Mouse (Mus musculus) liver, embryonic 11.5 days (tissue): ENCODE measurements around the gene Cdh4. TPM values are rescaled to one million over a fixed set of nuclear protein-coding genes. Genes with fewer than 3 reads are reported as not detected.

Source experiments
- ATAC-seq: fragments of 200-750 bp; cut with Nextera tagmentation; replicated peaks from 2 replicates; pipeline ENCODE4 v1.8.0; 2017; ENCODE audit warnings: moderate number of reproducible peaks, mild to moderate bottlenecking, moderate TSS enrichment, moderate library complexity; ENCODE audit not compliant: low FRiP score
- DNase-seq: peaks from one replicate; pipeline ENCODE4 v3.0.0-alpha.2; 2017; ENCODE audit warnings: low spot score
- H3K27ac ChIP-seq: fragments of 300-500 bp; sonication (generic); 2 replicates; pipeline ENCODE4 v1.5.1; 2014; ENCODE audit warnings: mild to moderate bottlenecking, low read depth, low read length, control low read depth
- H3K27me3 ChIP-seq: fragments of 300-500 bp; sonication (generic); replicated peaks from 2 replicates; pipeline ENCODE4 v1.6.1; 2014; ENCODE audit warnings: low read length, mixed read lengths; ENCODE audit not compliant: control insufficient read depth, insufficient read depth
- H3K36me3 ChIP-seq: fragments of 300-500 bp; sonication (generic); 2 replicates; pipeline ENCODE4 v1.6.1; 2014; ENCODE audit warnings: mild to moderate bottlenecking, low read length, moderate library complexity, mixed read lengths; ENCODE audit not compliant: control insufficient read depth, insufficient read depth
- H3K4me1 ChIP-seq: fragments of 300-500 bp; sonication (generic); replicated peaks from 2 replicates; pipeline ENCODE4 v1.6.1; 2014; ENCODE audit warnings: low read length, mixed read lengths; ENCODE audit not compliant: control insufficient read depth, insufficient read depth
- H3K4me2 ChIP-seq: fragments of 300-500 bp; sonication (generic); 2 replicates; pipeline ENCODE4 v1.6.1; 2014; ENCODE audit warnings: mild to moderate bottlenecking, control low read depth, moderate library complexity
- H3K4me3 ChIP-seq: fragments of 300-500 bp; sonication (generic); 2 replicates; pipeline ENCODE4 v1.5.1; 2014; ENCODE audit warnings: low read depth, low read length, control low read depth
- H3K9ac ChIP-seq: fragments of 300-500 bp; sonication (generic); 2 replicates; pipeline ENCODE4 v1.6.1; 2014; ENCODE audit warnings: low read depth, low read length, control low read depth
- H3K9me3 ChIP-seq: fragments of 300-500 bp; sonication (generic); 2 replicates; pipeline ENCODE4 v1.6.1; 2016; ENCODE audit warnings: low read length, inconsistent platforms, mixed read lengths; ENCODE audit not compliant: control insufficient read depth
- WGBS: fragments of 180-500 bp; shearing (Covaris S2); extraction: QIAGEN DNeasy Blood & Tissue Kit; methylation state at CpG from one replicate; pipeline ENCODE4 v1.1.7; 2014; 5-methylcytosine and 5-hydroxymethylcytosine counted together
- polyA plus RNA-seq: library from polyadenylated mRNA; unstranded; fragments of >200 nt; fragmentation: Nextera tagmentation; extraction: Ambion mirVana; gene quantifications from 2 replicates; pipeline ENCODE4 v1.2.1, GENCODE M21; 2014

Cdh4 gene
- polyA plus RNA-seq, 1 experiment from 2014 or later: 0.51 TPM

- Histone ChIP-seq H3K4me1 (no peaks in the 10 kb centered on the region), H3K36me3 (no peaks in the 10 kb centered on the region), H3K9ac (no peak overlapping the region), H3K27me3 (no peaks in the 10 kb centered on the region; the same call in 1 of the 2 replicates), H3K4me2 (no peak overlapping the region), H3K4me3 (no peak overlapping the region), H3K9me3 (no peaks in the 10 kb centered on the region), H3K27ac (no peak overlapping the region)
- no peak for DNase-seq
- ATAC-seq: no peak
- WGBS: 69% methylated on average over 10 of the region's 10 CpGs
Observed at GRCm38 (mm10) chr2:179837186-179837585, 395.0 kb downstream of the Cdh4 start.

- Histone ChIP-seq H3K27me3 (no peaks in the 10 kb centered on the region), H3K36me3 (no peaks in the 10 kb centered on the region), H3K9me3 (no peaks in the 10 kb centered on the region), H3K27ac (no peak overlapping the region), H3K4me2 (no peak overlapping the region), H3K4me3 (no peak overlapping the region), H3K9ac (no peak overlapping the region), H3K4me1 (no peaks in the 10 kb centered on the region)
- ATAC-seq (no peak), DNase-seq (no peak)
- WGBS: 83% methylated on average over 7 of the region's 7 CpGs
Observed at GRCm38 (mm10) chr2:179838036-179838435, 395.8 kb downstream of the Cdh4 start.

GRCm38 (mm10) chr2:179842610-179843389 lies 400.6 kb downstream of the Cdh4 start:
- Histone ChIP-seq H3K27ac (no peak overlapping the region), H3K9ac (no peak overlapping the region)

GRCm38 (mm10) chr2:179849732-179850131 lies 407.5 kb downstream of the Cdh4 start:
- Histone ChIP-seq H3K9me3 (no peaks in the 10 kb centered on the region), H3K4me2 (no peak overlapping the region), H3K27ac (no peak overlapping the region), H3K36me3 (no peaks in the 10 kb centered on the region), H3K9ac (no peak overlapping the region), H3K4me3 (no peak overlapping the region), H3K27me3 (no peaks in the 10 kb centered on the region), H3K4me1 (no peaks in the 10 kb centered on the region)
- DNase-seq (no peak), ATAC-seq (no peak)
- WGBS: 53% methylated on average over 9 of the region's 9 CpGs

More at GRCm38 (mm10) chr2:179842610-179843389, 400.6 kb downstream of the Cdh4 start:
- H3K4me1 ChIP-seq: no peaks in the 10 kb centered on the region
- H3K4me2 ChIP-seq: no peak overlapping the region
- ATAC-seq (no peak), DNase-seq (no peak)
- H3K9me3 ChIP-seq: no peaks in the 10 kb centered on the region
- H3K36me3 ChIP-seq: no peaks in the 10 kb centered on the region
- 87% methylated on average over 12 of the region's 12 CpGs for WGBS
- H3K27me3 ChIP-seq: no peaks in the 10 kb centered on the region
- H3K4me3 ChIP-seq: no peak overlapping the region

GRCm38 (mm10) chr2:179852169-179852568 lies 409.9 kb downstream of the Cdh4 start:
- 81% methylated on average over 10 of the region's 10 CpGs for WGBS
- no peaks in the 10 kb centered on the region for H3K9me3 ChIP-seq
- no peak overlapping the region for H3K4me3 ChIP-seq
- H3K36me3 ChIP-seq: no peaks in the 10 kb centered on the region
- H3K9ac ChIP-seq: no peak overlapping the region
- H3K27me3 ChIP-seq: no peaks in the 10 kb centered on the region
- no peak overlapping the region for H3K4me2 ChIP-seq
- H3K4me1 ChIP-seq: no peaks in the 10 kb centered on the region
- DNase-seq: no peak
- ATAC-seq: no peak
- no peak overlapping the region for H3K27ac ChIP-seq

- Histone ChIP-seq H3K9ac (no peak overlapping the region), H3K4me1 (no peaks in the 10 kb centered on the region), H3K27ac (no peak overlapping the region), H3K9me3 (no peaks in the 10 kb centered on the region), H3K4me3 (no peak overlapping the region), H3K27me3 (no peaks in the 10 kb centered on the region), H3K36me3 (no peaks in the 10 kb centered on the region), H3K4me2 (no peak overlapping the region)
- WGBS: 75% methylated on average over 11 of the region's 11 CpGs
- ATAC-seq: no peak
- no peak for DNase-seq
Observed at GRCm38 (mm10) chr2:179852862-179853261, 410.6 kb downstream of the Cdh4 start.

GRCm38 (mm10) chr2:179853892-179854291 lies 411.7 kb downstream of the Cdh4 start:
- WGBS: 85% methylated on average over 10 of the region's 10 CpGs

GRCm38 (mm10) chr2:179857086-179857485 lies 414.9 kb downstream of the Cdh4 start:
- H3K9me3 ChIP-seq: no peaks in the 10 kb centered on the region
- no peak for DNase-seq
- 40% methylated on average over 4 of the region's 4 CpGs for WGBS
- H3K27ac ChIP-seq: no peak overlapping the region
- no peak overlapping the region for H3K4me2 ChIP-seq
- no peak overlapping the region for H3K4me3 ChIP-seq
- H3K9ac ChIP-seq: no peak overlapping the region
- H3K4me1 ChIP-seq: no peaks in the 10 kb centered on the region
- no peaks in the 10 kb centered on the region for H3K27me3 ChIP-seq
- H3K36me3 ChIP-seq: no peaks in the 10 kb centered on the region
- ATAC-seq: no peak

More at GRCm38 (mm10) chr2:179853892-179854291, 411.7 kb downstream of the Cdh4 start:
- no peaks in the 10 kb centered on the region for H3K4me1 ChIP-seq
- DNase-seq: no peak
- no peaks in the 10 kb centered on the region for H3K9me3 ChIP-seq
- no peak overlapping the region for H3K4me2 ChIP-seq
- no peak overlapping the region for H3K9ac ChIP-seq
- no peaks in the 10 kb centered on the region for H3K27me3 ChIP-seq
- H3K36me3 ChIP-seq: no peaks in the 10 kb centered on the region
- ATAC-seq: no peak
- no peak overlapping the region for H3K4me3 ChIP-seq
- no peak overlapping the region for H3K27ac ChIP-seq

- Histone ChIP-seq H3K4me2 (no peak overlapping the region), H3K4me3 (no peak overlapping the region), H3K36me3 (no peaks in the 10 kb centered on the region), H3K27me3 (no peaks in the 10 kb centered on the region), H3K27ac (no peak overlapping the region), H3K9ac (no peak overlapping the region), H3K4me1 (no peaks in the 10 kb centered on the region), H3K9me3 (no peaks in the 10 kb centered on the region)
- ATAC-seq: no peak
- WGBS: 67% methylated on average over 3 of the region's 3 CpGs
- DNase-seq: no peak
Observed at GRCm38 (mm10) chr2:179862676-179863075, 420.4 kb downstream of the Cdh4 start.
